Mouse (Mus musculus) left cerebral cortex, adult 18-20 months (tissue): ENCODE results near the gene Phgr1. TPM values are rescaled to one million over a fixed set of nuclear protein-coding genes. Genes with fewer than 3 reads are reported as not detected.

Experiments used
- DNase-seq, 2 experiments: peaks; one replicate each; pipeline ENCODE4 v3.0.0; 2021 to 2022; ENCODE audit warnings: low spot score in 2 of 2, mixed read lengths in 1 of 2
- total RNA-seq, 2 experiments: library from RNA; stranded (reverse); gene quantifications; 2 replicates each; pipeline ENCODE4 v1.2.3; 2021

Phgr1 gene
- total RNA-seq, 2 experiments from 2014 or later = not detected

- no peak for DNase-seq
Observed at GRCm38 (mm10) chr2:118776295-118776694, 3.7 kb downstream of the Phgr1 start.

GRCm38 (mm10) chr2:118778418-118778817 is 5.8 kb downstream of the Phgr1 start:
- DNase-seq = no peak

DNA sequence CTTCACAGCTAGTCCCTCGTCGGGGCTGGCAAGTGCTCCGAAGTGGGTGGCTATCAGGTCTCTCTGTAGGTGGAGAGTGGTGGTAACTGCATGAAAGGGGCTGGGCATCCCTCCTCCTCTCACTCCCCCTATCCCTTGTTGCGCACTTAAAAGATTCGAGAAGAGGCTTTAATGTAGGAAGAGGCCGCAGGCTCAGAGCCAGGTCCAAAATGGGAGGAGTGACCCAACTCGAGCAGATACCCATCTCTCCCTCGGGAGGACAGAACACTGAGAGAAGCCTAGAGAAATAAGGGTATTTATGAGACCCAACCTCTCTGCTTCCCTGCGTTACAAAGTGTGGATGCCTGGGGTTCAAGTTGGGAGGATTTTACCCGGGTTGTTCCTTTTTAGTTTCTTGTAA is 6.5 kb downstream of the Phgr1 start:
- DNase-seq = no peak

DNA sequence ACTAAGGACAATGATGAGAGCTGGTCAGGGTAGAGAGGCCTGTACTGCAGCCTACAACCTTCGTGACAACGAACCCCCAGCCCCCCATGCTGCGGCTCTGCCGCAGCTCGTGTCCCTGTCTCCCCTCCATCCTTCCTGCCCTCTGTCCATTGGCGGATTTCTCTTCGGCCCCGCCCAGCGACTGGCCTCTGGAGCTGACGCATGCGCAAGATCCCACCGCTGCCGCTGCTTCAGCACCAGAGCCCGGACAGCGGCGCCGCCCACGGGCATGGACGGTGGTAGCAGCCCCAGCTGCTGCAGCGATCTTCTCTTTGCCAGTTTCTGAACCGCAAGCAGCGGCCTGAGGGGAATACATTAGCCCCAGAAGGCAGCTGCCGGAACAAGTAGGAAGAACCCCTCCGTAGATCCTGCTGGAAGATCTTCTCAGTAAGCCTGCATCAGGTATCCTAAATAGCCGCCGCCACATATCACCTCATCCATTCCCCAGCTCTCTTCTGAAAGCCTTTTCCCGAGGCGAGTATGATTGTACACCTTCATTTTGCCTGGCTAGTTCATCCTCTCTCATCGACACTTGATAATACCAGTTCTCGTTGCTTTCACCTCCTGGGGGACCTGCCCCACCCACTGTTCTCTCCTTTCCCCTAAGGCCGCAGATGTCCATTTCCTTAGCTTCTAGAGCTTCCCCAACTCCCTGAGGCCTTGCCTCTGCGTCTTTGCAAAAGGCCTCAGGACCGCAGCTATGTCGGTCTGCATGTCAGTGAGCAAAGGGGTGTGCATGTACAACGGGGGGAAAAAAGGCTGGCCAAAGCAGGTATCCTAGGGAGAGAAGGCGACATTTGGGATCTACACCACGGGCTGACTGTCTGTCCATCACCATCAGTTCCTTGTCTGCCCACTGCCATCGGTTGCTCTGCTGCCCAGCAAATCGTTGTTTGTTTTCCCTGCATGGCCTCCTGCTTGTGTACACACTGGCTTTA is 7.2 kb downstream of the Phgr1 start, which contains the start of gene Disp2:
Disp2 (plus strand) TSS at position 216 of the 977 bp plus-strand sequence.
- DNase-seq = peak; percentile 97 to 98

GRCm38 (mm10) chr2:118781115-118781514 is 8.5 kb downstream of the Phgr1 start:
- DNase-seq = no peak

DNA sequence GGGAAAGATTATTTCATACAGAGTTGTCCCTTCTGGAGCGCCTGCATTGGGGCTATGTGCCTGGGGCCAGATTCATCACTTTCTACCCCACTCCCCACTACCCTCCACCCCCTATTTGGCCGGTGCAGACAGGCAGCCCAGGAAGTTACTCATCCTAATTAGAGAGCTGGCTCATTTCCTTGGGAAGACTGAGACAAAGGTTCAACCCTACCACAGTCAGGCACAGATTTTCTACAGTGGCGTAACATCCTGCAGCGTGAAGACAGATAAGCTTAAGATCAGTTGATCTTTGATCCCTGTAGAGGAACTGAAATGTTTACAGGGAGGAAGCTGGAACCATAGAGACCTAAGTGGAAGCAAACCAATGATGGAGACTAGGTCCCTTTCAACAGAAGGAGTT is 9.7 kb downstream of the Phgr1 start:
- no peak for DNase-seq

GRCm38 (mm10) chr2:118783093-118783492 is 10.5 kb downstream of the Phgr1 start:
- DNase-seq = no peak

DNA sequence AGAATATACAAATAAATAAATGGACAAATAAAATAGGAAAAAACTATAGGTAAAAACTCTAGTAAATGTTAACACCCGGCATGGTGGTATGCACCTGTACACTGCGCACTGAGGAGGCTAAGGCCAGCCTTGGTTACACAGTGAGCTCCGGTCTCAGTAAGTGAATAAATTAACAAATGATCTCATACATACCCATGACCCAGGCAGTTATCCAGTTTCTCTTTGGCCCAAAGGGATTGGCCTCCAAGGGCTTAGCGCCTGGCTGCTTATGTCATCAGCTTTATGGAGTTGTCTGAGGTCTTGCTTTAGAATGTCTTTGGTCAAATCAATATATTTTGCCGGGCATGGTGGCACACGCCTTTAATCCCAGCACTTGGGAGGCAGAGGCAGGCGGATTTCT is 11.1 kb downstream of the Phgr1 start:
- no peak for DNase-seq

DNA sequence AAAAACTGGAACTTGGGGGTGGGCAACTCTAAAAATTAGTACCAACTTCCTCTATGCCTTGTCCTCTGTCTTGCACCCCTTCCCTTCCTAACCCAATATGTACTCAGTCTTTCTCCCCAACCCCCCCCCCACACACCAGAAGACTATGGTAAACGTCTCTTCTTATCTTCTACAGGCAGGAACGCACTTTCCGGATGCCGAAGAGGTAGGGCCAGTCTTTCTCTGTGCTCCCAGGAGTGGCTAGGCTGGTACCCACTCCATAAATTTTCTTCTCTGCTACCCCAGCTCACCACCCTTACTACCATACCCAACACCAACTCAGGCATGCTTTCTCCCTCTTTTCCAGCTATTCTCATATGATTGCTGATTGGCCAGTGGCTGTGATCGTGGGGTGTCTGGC is 14.0 kb downstream of the Phgr1 start:
- DNase-seq = no peak

GRCm38 (mm10) chr2:118789501-118789900 is 16.9 kb downstream of the Phgr1 start:
- no peak for DNase-seq

DNA sequence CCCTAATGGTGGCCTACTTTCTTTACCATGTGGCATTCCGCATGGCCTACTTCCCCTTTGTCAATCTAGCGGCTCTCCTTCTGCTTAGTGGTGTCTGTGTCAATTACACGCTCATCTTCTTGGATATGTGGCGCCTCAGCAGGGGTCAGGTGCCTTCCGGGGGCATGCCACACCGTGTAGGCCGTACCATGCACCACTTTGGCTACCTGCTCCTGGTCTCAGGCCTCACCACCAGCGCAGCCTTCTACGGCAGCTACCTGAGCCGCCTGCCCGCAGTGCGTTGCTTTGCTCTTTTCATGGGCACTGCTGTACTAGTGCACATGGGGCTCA is 17.6 kb downstream of the Phgr1 start:
- no peak for DNase-seq

GRCm38 (mm10) chr2:118790551-118791525 is 18.3 kb downstream of the Phgr1 start:
- DNase-seq = peak; percentile 39 to 55

DNA sequence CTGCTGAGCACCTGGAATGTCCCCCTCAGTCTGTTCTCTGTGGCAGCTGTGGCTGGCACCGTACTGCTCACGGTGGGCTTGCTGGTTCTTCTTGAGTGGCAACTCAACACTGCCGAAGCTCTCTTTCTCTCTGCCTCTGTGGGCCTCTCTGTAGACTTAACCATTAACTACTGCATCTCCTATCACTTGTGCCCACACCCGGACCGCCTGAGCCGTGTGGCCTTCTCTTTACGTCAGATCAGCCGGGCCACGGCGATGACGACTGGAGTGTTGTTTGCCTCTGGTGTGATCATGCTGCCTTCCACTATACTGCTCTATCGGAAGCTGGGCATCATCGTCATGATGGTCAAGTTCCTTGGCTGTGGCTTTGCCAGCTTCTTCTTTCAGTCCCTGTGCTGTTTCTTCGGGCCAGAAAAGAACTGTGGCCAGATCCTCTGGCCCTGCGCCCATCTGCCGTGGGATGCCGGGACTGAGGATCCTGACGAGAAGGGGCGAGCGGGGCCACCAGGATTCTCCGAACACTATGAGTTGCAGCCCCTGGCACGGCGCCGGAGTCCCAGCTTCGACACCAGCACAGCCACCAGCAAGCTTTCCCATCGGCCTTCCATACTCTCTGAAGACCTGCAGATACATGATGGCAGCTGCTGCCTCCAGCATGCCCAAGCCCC is 19.2 kb downstream of the Phgr1 start:
- DNase-seq = no peak

GRCm38 (mm10) chr2:118792259-118792613 is 19.7 kb downstream of the Phgr1 start:
- no peak for DNase-seq

DNA sequence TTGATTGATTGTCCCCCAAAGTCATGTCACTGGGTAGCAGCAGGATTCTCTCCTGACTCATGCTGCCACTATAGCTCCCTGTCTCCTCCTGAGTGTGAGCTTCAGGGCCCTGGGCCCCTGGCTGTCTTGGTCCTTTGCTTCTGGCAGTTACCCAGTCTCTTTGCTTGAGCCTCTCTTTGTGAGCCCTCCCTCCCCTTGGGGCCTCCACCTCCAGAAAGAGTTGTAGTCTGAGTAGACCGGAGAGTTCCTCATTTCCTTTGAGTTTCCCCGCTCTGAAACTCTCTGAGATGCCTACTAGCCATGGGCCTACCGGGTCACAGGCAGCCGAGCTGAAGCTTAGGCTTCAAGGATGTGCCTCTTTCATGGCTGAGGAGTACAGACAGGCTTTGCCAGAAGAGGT is 21.1 kb downstream of the Phgr1 start:
- DNase-seq = no peak

GRCm38 (mm10) chr2:118802542-118803118 is 30.1 kb downstream of the Phgr1 start:
- DNase-seq = no peak

DNA sequence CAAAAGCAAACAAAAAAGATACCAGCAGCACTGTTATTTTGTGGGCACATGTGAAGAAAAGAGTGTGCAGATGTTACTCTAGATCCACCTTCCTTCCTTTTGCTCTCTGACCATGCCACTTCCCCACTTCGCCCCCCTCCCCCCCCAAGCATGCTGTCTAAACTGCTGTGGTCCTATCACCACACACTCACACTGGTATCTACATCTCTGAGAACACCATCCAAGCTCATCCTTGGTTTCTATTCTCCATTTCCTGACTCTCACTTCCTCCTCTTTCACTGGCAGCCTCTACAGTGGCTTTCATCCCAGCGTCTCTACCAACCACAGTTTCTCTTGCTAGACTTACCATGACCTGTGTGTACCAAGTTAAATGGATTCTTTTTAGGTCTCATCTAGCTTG is 31.9 kb downstream of the Phgr1 start:
- DNase-seq = no peak

GRCm38 (mm10) chr2:118805137-118805536 is 32.6 kb downstream of the Phgr1 start:
- DNase-seq = no peak

GRCm38 (mm10) chr2:118805756-118806155 is 33.2 kb downstream of the Phgr1 start:
- DNase-seq = no peak

- DNase-seq = peak in 1 of 2 experiments; percentile 39
Observed at GRCm38 (mm10) chr2:118806860-118807259, 34.3 kb downstream of the Phgr1 start.

GRCm38 (mm10) chr2:118810861-118811260 is 38.3 kb downstream of the Phgr1 start:
- no peak for DNase-seq
